Mouse (Mus musculus) hindbrain, embryonic 14.5 days (tissue): Measurements from ENCODE around the gene Por. TPM values are rescaled to one million over a fixed set of nuclear protein-coding genes. Genes with fewer than 3 reads are reported as not detected.

Experiments
- ATAC-seq: fragments of 200-750 bp; cut with Nextera tagmentation; 2 replicates; pipeline ENCODE4 v1.8.0; 2017; ENCODE audit warnings: moderate number of reproducible peaks, mild to moderate bottlenecking, moderate TSS enrichment, moderate library complexity; ENCODE audit not compliant: low FRiP score
- DNase-seq: peaks from one replicate; pipeline ENCODE4 v3.0.0-alpha.2; 2015; ENCODE audit warnings: low spot score
- H3K27ac ChIP-seq: fragments of 300-500 bp; sonication (generic); 2 replicates; pipeline ENCODE4 v1.5.1; 2014; ENCODE audit warnings: mild to moderate bottlenecking, moderate library complexity
- H3K27me3 ChIP-seq: fragments of 300-500 bp; sonication (generic); 2 replicates; pipeline ENCODE4 v1.6.1; 2014; ENCODE audit warnings: mild to moderate bottlenecking, low read length, mixed read lengths; ENCODE audit not compliant: control insufficient read depth, insufficient read depth
- H3K36me3 ChIP-seq: fragments of 300-500 bp; sonication (generic); replicated peaks from 2 replicates; pipeline ENCODE4 v1.6.1; 2014; ENCODE audit not compliant: control insufficient read depth, insufficient read depth
- H3K4me1 ChIP-seq: fragments of 300-500 bp; sonication (generic); replicated peaks from 2 replicates; pipeline ENCODE4 v1.6.1; 2014; ENCODE audit warnings: antibody characterized with exemption, low read length, mixed read lengths; ENCODE audit not compliant: control insufficient read depth, insufficient read depth
- H3K4me2 ChIP-seq: fragments of 300-500 bp; sonication (generic); replicated peaks from 2 replicates; pipeline ENCODE4 v1.6.1; 2014; ENCODE audit warnings: mild to moderate bottlenecking, moderate library complexity
- H3K4me3 ChIP-seq: fragments of 300-500 bp; sonication (generic); replicated peaks from 2 replicates; pipeline ENCODE4 v1.5.1; 2014; ENCODE audit warnings: mild to moderate bottlenecking, low read length
- H3K9ac ChIP-seq: fragments of 300-500 bp; sonication (generic); 2 replicates; pipeline ENCODE4 v1.6.1; 2014
- H3K9me3 ChIP-seq: fragments of 300-500 bp; sonication (generic); 2 replicates; pipeline ENCODE4 v1.6.1; 2016; ENCODE audit warnings: low read length; ENCODE audit not compliant: control insufficient read depth
- WGBS: fragments of 180-500 bp; shearing (Covaris S2); extraction: QIAGEN DNeasy Blood & Tissue Kit; methylation state at CpG from one replicate; pipeline ENCODE4 v1.1.7; 2014; 5-methylcytosine and 5-hydroxymethylcytosine counted together
- microRNA-seq: library from miRNA; unstranded; fragments of <30 nt; microRNA quantifications from one replicate; pipeline ENCODE4, GENCODE M21; 2016
- polyA plus RNA-seq: library from polyadenylated mRNA; unstranded; fragments of >200 nt; fragmentation: Nextera tagmentation; extraction: Ambion mirVana; gene quantifications from 2 replicates; pipeline ENCODE4 v1.2.1, GENCODE M21; 2014

The Por gene
- polyA plus RNA-seq, 1 experiment from 2014 or later: 79.7 TPM

DNA sequence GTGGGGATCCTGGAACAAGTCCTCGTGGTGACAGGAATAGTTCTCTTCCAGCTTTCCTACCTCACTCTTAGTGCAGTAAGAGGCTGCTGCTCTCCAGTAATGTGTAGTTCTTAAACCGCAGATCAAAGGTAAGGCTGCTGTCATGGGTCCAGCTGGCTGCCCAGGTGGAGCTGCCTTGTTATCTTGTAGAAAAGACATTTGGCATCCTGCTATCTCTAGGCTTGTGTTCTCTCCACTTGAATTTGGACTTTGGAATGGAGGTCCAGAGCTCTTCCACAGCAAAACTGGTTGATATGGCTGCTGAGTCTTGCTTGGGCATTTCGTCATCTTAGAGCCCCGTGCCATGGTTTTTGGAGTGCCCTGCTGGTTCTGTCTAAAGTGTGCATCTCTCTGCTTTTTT lies 113.1 kb downstream of the Por start:
- WGBS: 94% methylated on average over 4 of the region's 4 CpGs
- Histone ChIP-seq H3K4me2 (no peak overlapping the region), H3K36me3 (peaks cover 62% of the 10 kb centered on the region), H3K4me1 (peaks cover 15% of the 10 kb centered on the region), H3K4me3 (no peak overlapping the region), H3K27ac (no peak overlapping the region), H3K27me3 (no peaks in the 10 kb centered on the region), H3K9ac (no peak overlapping the region), H3K9me3 (no peaks in the 10 kb centered on the region)
- DNase-seq (no peak), ATAC-seq (no peak)

Small RNA genes within 50 kb of the gene (microRNA-seq; reads per million reads assigned to microRNA genes)
- gene Mir7034: 0.48 reads per million

Other genes with a start within 250 kb of the Por start
- 48.4 and 49.4 TPM in 2 replicates for gene Hip1, start 124.9 kb upstream of the Por start, polyA plus RNA-seq
- not detected in 2 replicates for gene Ccl26, start 106.5 kb upstream of the Por start, polyA plus RNA-seq
- gene Ccl24, start 97.0 kb upstream of the Por start, polyA plus RNA-seq: 2.9 and 3.6 TPM in 2 replicates
- gene Rhbdd2, start 37.4 kb upstream of the Por start, polyA plus RNA-seq: 103 and 104 TPM in 2 replicates
- 89.0 and 90.2 TPM in 2 replicates for gene Tmem120a, start 74.4 kb downstream of the Por start, polyA plus RNA-seq
- 0.25 and 0.30 TPM in 2 replicates for gene Styxl1, start 108.4 kb downstream of the Por start, polyA plus RNA-seq
- 599 and 617 TPM in 2 replicates for gene Mdh2, start 108.4 kb downstream of the Por start, polyA plus RNA-seq
- 49.3 and 51.3 TPM in 2 replicates for gene Srrm3, start 136.9 kb downstream of the Por start, polyA plus RNA-seq
- gene Hspb1, start 217.9 kb downstream of the Por start, polyA plus RNA-seq: 10.3 and 10.6 TPM in 2 replicates